8 mouse cellular contexts compared by ENCODE assay signal in the genomic region with DNA sequence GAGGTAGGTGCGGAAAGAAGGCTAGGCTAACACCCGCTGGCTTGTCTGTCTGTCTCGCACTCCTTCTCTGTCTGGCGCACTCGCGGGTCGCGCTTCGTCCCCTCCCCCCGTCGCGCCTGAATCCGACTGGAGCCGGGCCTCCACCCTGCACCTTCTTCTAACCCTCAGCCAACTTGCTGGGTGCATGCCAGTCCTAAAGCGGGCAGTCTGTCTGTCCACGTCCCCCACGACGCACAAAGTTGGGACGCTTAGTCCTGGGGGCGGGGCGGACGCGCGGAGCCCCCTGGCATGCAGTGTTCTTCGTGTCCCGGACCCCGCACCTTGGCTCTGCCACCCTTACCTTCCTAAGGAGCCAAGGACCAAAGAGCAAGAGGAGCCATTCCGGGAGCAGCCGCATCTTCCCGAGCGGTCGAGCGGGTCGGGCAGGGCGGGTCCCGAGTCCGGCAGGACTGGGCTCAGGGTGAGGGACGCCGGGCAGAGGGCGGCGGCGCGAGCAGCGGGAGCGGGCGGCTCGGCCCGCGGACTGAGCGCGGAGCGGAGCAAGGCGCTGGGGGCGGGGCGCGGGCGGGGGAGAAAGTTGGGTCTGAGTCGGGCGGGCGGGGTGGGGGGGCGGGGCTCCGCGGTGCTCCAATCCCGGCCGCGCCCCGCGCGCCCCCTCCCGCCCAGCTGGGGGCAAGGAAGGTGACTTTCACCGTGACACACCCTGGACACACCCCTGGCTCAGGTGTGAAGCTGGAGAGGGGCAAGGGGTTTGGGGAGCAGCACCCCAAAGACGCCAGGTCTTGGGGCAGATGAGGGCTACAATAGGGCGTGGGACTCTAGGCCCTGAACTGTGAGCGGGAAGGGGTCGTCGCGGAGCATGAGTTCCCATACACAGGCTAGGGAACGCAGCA. TPM values are rescaled to one million over a fixed set of nuclear protein-coding genes. Genes with fewer than 3 reads are reported as not detected.
A peak's percentile ranks its signal among the peaks of the same experiment; 100 is the strongest.
DNase-seq lines count a peak whose midpoint lies in the region; ATAC-seq lines count a peak whose summit lies in the region.

A gene (minus strand): TSS at position 524 of the 893 bp plus-strand sequence.

- no peak for DNase-seq in heart, adult 9 months (ENCODE audit: low spot score in 2 of 2)
- no peak for DNase-seq in adrenal gland, adult 8-10 months
- peak; percentile 32 for DNase-seq in heart, postnatal 4 days
- DNase-seq in retina, postnatal 1 day: peak; percentile 61
- no peak for DNase-seq in left cerebral cortex, postnatal 25 days (ENCODE audit: low spot score in 2 of 2)
- no peak for DNase-seq in left cerebral cortex, postnatal 14 days (ENCODE audit: low spot score in 2 of 2)

- intact Hi-C loops in left cerebral cortex, postnatal 25 days (cut with DNase I): no loop called here
- intact Hi-C loops in left cerebral cortex, postnatal 14 days (cut with DNase I): no loop called here

- peaks cover 8% of the 10 kb centered on the region for H3K36me3 ChIP-seq in heart, embryonic 13.5 days
- H3K36me3 ChIP-seq in limb, embryonic 13.5 days: peaks cover 10% of the 10 kb centered on the region

- peaks cover 24% of the 10 kb centered on the region for H3K4me1 ChIP-seq in heart, embryonic 13.5 days
- H3K4me1 ChIP-seq in limb, embryonic 13.5 days: peaks cover 57% of the 10 kb centered on the region

- 0 out of 2 replicates have a peak, but pooled peaks have one; percentile 9 for ATAC-seq in heart, embryonic 13.5 days (ENCODE audit: extremely low read depth, insufficient number of reproducible peaks, low FRiP score, low TSS enrichment)
- ATAC-seq in limb, embryonic 13.5 days (ENCODE audit: low FRiP score, low read depth): no peak

- H3K9me3 ChIP-seq in heart, embryonic 13.5 days: no peaks in the 10 kb centered on the region
- H3K9me3 ChIP-seq in limb, embryonic 13.5 days: no peaks in the 10 kb centered on the region

- H3K9ac ChIP-seq in heart, embryonic 13.5 days: peak within 1 kb of the TSS; percentile 71
- H3K9ac ChIP-seq in limb, embryonic 13.5 days: peak within 1 kb of the TSS; percentile 63

- H3K4me3 ChIP-seq in heart, embryonic 13.5 days: peak within 1 kb of the TSS; percentile 59
- H3K4me3 ChIP-seq in limb, embryonic 13.5 days: peak within 1 kb of the TSS; percentile 51

- under 1% methylated on average over 49 of the region's 78 CpGs for WGBS in heart, embryonic 13.5 days
- under 1% methylated on average over 49 of the region's 78 CpGs for WGBS in limb, embryonic 13.5 days

- H3K27ac ChIP-seq in heart, embryonic 13.5 days (replicated peaks): no peak within 1 kb of the TSS
- H3K27ac ChIP-seq in limb, embryonic 13.5 days: no peak within 1 kb of the TSS

- peak within 1 kb of the TSS; percentile 95 for H3K4me2 ChIP-seq in heart, embryonic 13.5 days
- H3K4me2 ChIP-seq in limb, embryonic 13.5 days (replicated peaks): peak within 1 kb of the TSS; percentile 90

- peaks cover 84% of the 10 kb centered on the region for H3K27me3 ChIP-seq in heart, embryonic 13.5 days (replicated peaks)
- H3K27me3 ChIP-seq in limb, embryonic 13.5 days: peaks cover 78% of the 10 kb centered on the region

RNA-seq across cellular contexts. Expression of the gene that starts here (rescaled TPM):
- polyA plus RNA-seq in heart, embryonic 13.5 days (2015; fragmentation: Nextera tagmentation; extraction: Ambion mirVana): 0.62 TPM in 2 replicates
- total RNA-seq in adrenal gland, adult 8-10 months (2022): 10 to 100 TPM in 3 of 4 experiments, 1 to 10 TPM in 1; 8.3 to 16.8 (median 13.2) TPM
- under 1 TPM; 0.83 to 0.97 TPM for total RNA-seq in heart, postnatal 4 days (2021)
- 10.7 and 12.5 TPM in 2 replicates for polyA plus RNA-seq in limb, embryonic 13.5 days (2015; fragmentation: Nextera tagmentation; extraction: Ambion mirVana)
- total RNA-seq in left cerebral cortex, postnatal 25 days (2021): 1 to 10 TPM; 5.5 to 6.9 TPM
- 1 to 10 TPM; 4.4 to 7.4 TPM for total RNA-seq in left cerebral cortex, postnatal 14 days (2021)

Comparison
In these comparisons a context has a peak if more than half of its experiments do, and no peak if none do; other contexts are left out.
1. Peak in ATAC-seq, H3K4me3 ChIP-seq, H3K9ac ChIP-seq and H3K4me2 ChIP-seq in heart, embryonic 13.5 days; RNA of the gene not detected or under 1 TPM.
2. Peak in DNase-seq in heart, postnatal 4 days; RNA of the gene not detected or under 1 TPM.